Mouse (Mus musculus): Measurements from ENCODE around the gene Crtc1.

The Crtc1 gene

GRCm38 (mm10) chr8:70377049-70377448 lies 62.3 kb downstream of the Crtc1 start:
- DNase-seq: no peak

GRCm38 (mm10) chr8:70376275-70376741 lies 63.1 kb downstream of the Crtc1 start:
- DNase-seq: peak; percentile 55

- DNase-seq: no peak
Observed at GRCm38 (mm10) chr8:70375212-70375859, 64.0 kb downstream of the Crtc1 start.

- peak; percentile 94 for DNase-seq
Observed at GRCm38 (mm10) chr8:70374318-70374927, 65.0 kb downstream of the Crtc1 start.

GRCm38 (mm10) chr8:70373397-70374317 lies 65.7 kb downstream of the Crtc1 start, which contains the start of gene Comp:
Comp (plus strand) TSS chr8:70373558.
- peak; percentile 63 for DNase-seq

- no peak for DNase-seq
Observed at GRCm38 (mm10) chr8:70371951-70372350, 67.4 kb downstream of the Crtc1 start.

- no peak for DNase-seq
Observed at GRCm38 (mm10) chr8:70370476-70370875, 68.9 kb downstream of the Crtc1 start.

- DNase-seq: no peak
Observed at GRCm38 (mm10) chr8:70366588-70366987, 72.8 kb downstream of the Crtc1 start.

- DNase-seq: no peak
Observed at GRCm38 (mm10) chr8:70364066-70364465, 75.3 kb downstream of the Crtc1 start.

GRCm38 (mm10) chr8:70361484-70362032 lies 77.8 kb downstream of the Crtc1 start:
- DNase-seq: no peak

GRCm38 (mm10) chr8:70360769-70361168 lies 78.6 kb downstream of the Crtc1 start:
- DNase-seq: no peak

GRCm38 (mm10) chr8:70359411-70359810 lies 80.0 kb downstream of the Crtc1 start:
- no peak for DNase-seq

- DNase-seq: no peak
Observed at GRCm38 (mm10) chr8:70356111-70356510, 83.3 kb downstream of the Crtc1 start.

- DNase-seq: no peak
Observed at GRCm38 (mm10) chr8:70354004-70354403, 85.4 kb downstream of the Crtc1 start.

- DNase-seq: peak; percentile 100
Observed at GRCm38 (mm10) chr8:70353194-70353817, 86.1 kb downstream of the Crtc1 start, which contains the start of gene Upf1. Upf1 (minus strand) TSS chr8:70353278.

GRCm38 (mm10) chr8:70352657-70353151 lies 86.7 kb downstream of the Crtc1 start:
- no peak for DNase-seq

GRCm38 (mm10) chr8:70352000-70352384 lies 87.4 kb downstream of the Crtc1 start:
- DNase-seq: no peak

- peak; percentile 73 for DNase-seq
Observed at GRCm38 (mm10) chr8:70351035-70351999, 88.1 kb downstream of the Crtc1 start.

- peak; percentile 57 for DNase-seq
Observed at GRCm38 (mm10) chr8:70347860-70348420, 91.4 kb downstream of the Crtc1 start.

GRCm38 (mm10) chr8:70347443-70347842 lies 91.9 kb downstream of the Crtc1 start:
- no peak for DNase-seq

GRCm38 (mm10) chr8:70344279-70344678 lies 95.1 kb downstream of the Crtc1 start:
- DNase-seq: no peak

Data from cerebellum, adult 9-11 months (tissue).